Mouse (Mus musculus) heart, embryonic 14.5 days (tissue): ENCODE data around the gene Nap1l4. TPM values are rescaled to one million over a fixed set of nuclear protein-coding genes. Genes with fewer than 3 reads are reported as not detected.
"Not testable (repeated sequence)": the region's sequence is repeated elsewhere in the genome, so short reads cannot be mapped to it uniquely, and the experiment has no call there.

ENCODE experiments used
- ATAC-seq: fragments of 200-750 bp; cut with Nextera tagmentation; 2 replicates; pipeline ENCODE4 v1.8.0; 2017; ENCODE audit warnings: low read depth, moderate TSS enrichment; ENCODE audit not compliant: insufficient number of reproducible peaks, insufficient read depth, low FRiP score
- H3K27ac ChIP-seq, 2 experiments: fragments of 200-500 bp in 1 of 2; fragments of 300-500 bp in 1 of 2; sonication (generic) in 1 of 2; replicated peaks in 1 of 2; 2 replicates each; pipeline ENCODE4 v1.5.1; 2012 to 2014; ENCODE audit warnings: low read depth in 2 of 2, low read length in 2 of 2, control low read depth in 1 of 2, mild to moderate bottlenecking in 1 of 2, mixed read lengths in 1 of 2; ENCODE audit not compliant: control insufficient read depth in 1 of 2, insufficient read depth in 1 of 2
- H3K27me3 ChIP-seq: fragments of 300-500 bp; sonication (generic); 2 replicates; pipeline ENCODE4 v1.6.1; 2014; ENCODE audit warnings: mild to moderate bottlenecking, low read length, control low read depth; ENCODE audit not compliant: control insufficient read depth, insufficient read depth
- H3K36me3 ChIP-seq: fragments of 300-500 bp; sonication (generic); 2 replicates; pipeline ENCODE4 v1.6.1; 2014; ENCODE audit warnings: mild to moderate bottlenecking, control low read depth, low read length, mixed read lengths; ENCODE audit not compliant: control insufficient read depth, insufficient read depth
- H3K4me1 ChIP-seq, 2 experiments: fragments of 200-500 bp in 1 of 2; fragments of 300-500 bp in 1 of 2; sonication (generic) in 1 of 2; 2 replicates each; pipeline ENCODE4 v1.6.1; 2012 to 2014; ENCODE audit warnings: low read length in 2 of 2, control low read depth in 1 of 2, mixed read lengths in 1 of 2; ENCODE audit not compliant: control insufficient read depth in 2 of 2, insufficient read depth in 2 of 2
- H3K4me2 ChIP-seq: fragments of 300-500 bp; sonication (generic); 2 replicates; pipeline ENCODE4 v1.6.1; 2014; ENCODE audit warnings: mild to moderate bottlenecking, low read length
- H3K4me3 ChIP-seq, 2 experiments: fragments of 200-500 bp in 1 of 2; fragments of 300-500 bp in 1 of 2; sonication (generic) in 1 of 2; 2 replicates each; pipeline ENCODE4 v1.5.1; 2012 to 2014; ENCODE audit warnings: low read length in 2 of 2, mild to moderate bottlenecking in 2 of 2, control low read depth in 1 of 2, low read depth in 1 of 2, moderate library complexity in 1 of 2; ENCODE audit not compliant: control insufficient read depth in 1 of 2, insufficient read depth in 1 of 2
- H3K9ac ChIP-seq: fragments of 300-500 bp; sonication (generic); 2 replicates; pipeline ENCODE4 v1.6.1; 2014; ENCODE audit warnings: mild to moderate bottlenecking, low read length
- H3K9me3 ChIP-seq: fragments of 300-500 bp; sonication (generic); 2 replicates; pipeline ENCODE4 v1.6.1; 2016; ENCODE audit warnings: low read length, control low read depth; ENCODE audit not compliant: control insufficient read depth
- WGBS: fragments of 180-500 bp; shearing (Covaris S2); extraction: QIAGEN DNeasy Blood & Tissue Kit; methylation state at CpG from one replicate; pipeline ENCODE4 v1.1.7; 2014; 5-methylcytosine and 5-hydroxymethylcytosine counted together
- polyA plus RNA-seq: library from polyadenylated mRNA; unstranded; fragments of >200 nt; fragmentation: Nextera tagmentation; extraction: Ambion mirVana; gene quantifications from 2 replicates; pipeline ENCODE4 v1.2.1, GENCODE M21; 2014

Gene Nap1l4
- polyA plus RNA-seq, 1 experiment from 2014 or later, result 114 TPM

GRCm38 (mm10) chr7:143546554-143546953 is 2.4 kb downstream of the Nap1l4 start:
- WGBS, result 58% methylated on average over 2 of the region's 2 CpGs
- Histone ChIP-seq H3K4me3 (no peak overlapping the region), H3K27me3 (no peaks in the 10 kb centered on the region), H3K4me1 (peaks cover 2 to 27% of the 10 kb centered on the region in 2 experiments; a peak in 3 of 4 replicates), H3K27ac (no peak overlapping the region), H3K4me2 (peak overlapping the region; percentile 64; the same call in 1 of the 2 replicates), H3K9ac (no peak overlapping the region), H3K36me3 (peaks cover 13% of the 10 kb centered on the region; the same call in 1 of the 2 replicates), H3K9me3 (no peaks in the 10 kb centered on the region)
- ATAC-seq, result no peak

- ATAC-seq, result no peak
These were observed 4.5 kb downstream of the Nap1l4 start for GRCm38 (mm10) chr7:143544368-143544767.

GRCm38 (mm10) chr7:143538671-143539070 is 10.2 kb downstream of the Nap1l4 start:
- WGBS, result 65% methylated on average over 1 of the region's 1 CpGs
- Histone ChIP-seq H3K4me1 (peaks cover 0 to 20% of the 10 kb centered on the region in 2 experiments; a peak in 2 of 4 replicates), H3K9ac (no peak overlapping the region), H3K4me3 (no peak overlapping the region), H3K9me3 (no peaks in the 10 kb centered on the region), H3K27me3 (no peaks in the 10 kb centered on the region), H3K4me2 (no peak overlapping the region), H3K27ac (no peak overlapping the region), H3K36me3 (peaks cover 72% of the 10 kb centered on the region)
- no peak for ATAC-seq

More at GRCm38 (mm10) chr7:143544368-143544767, 4.5 kb downstream of the Nap1l4 start:
- no peak overlapping the region for H3K4me3 ChIP-seq
- no peak overlapping the region for H3K9ac ChIP-seq
- no peak overlapping the region for H3K27ac ChIP-seq
- H3K9me3 ChIP-seq, result no peaks in the 10 kb centered on the region
- 99% methylated on average over 2 of the region's 2 CpGs for WGBS
- H3K4me2 ChIP-seq, result no peak overlapping the region
- no peaks in the 10 kb centered on the region for H3K27me3 ChIP-seq
- peaks cover 28% of the 10 kb centered on the region for H3K36me3 ChIP-seq
- H3K4me1 ChIP-seq, result peaks cover 0 to 37% of the 10 kb centered on the region in 2 experiments; a peak in 2 of 4 replicates

- H3K36me3 ChIP-seq, result peaks cover 77% of the 10 kb centered on the region
- not testable (repeated sequence) for H3K27ac ChIP-seq, H3K9me3 ChIP-seq, ATAC-seq, H3K9ac ChIP-seq, H3K4me3 ChIP-seq, H3K27me3 ChIP-seq, H3K4me2 ChIP-seq
- WGBS, result 80% methylated on average over 6 of the region's 6 CpGs
- H3K4me1 ChIP-seq, result peaks cover 0 to 18% of the 10 kb centered on the region in 2 experiments; a peak in 2 of 4 replicates
These were observed 10.7 kb downstream of the Nap1l4 start for GRCm38 (mm10) chr7:143538229-143538628.

GRCm38 (mm10) chr7:143536251-143536650 is 12.7 kb downstream of the Nap1l4 start:
- Histone ChIP-seq H3K36me3 (peaks cover 97% of the 10 kb centered on the region), H3K9ac (no peak overlapping the region), H3K9me3 (no peaks in the 10 kb centered on the region), H3K4me3 (no peak overlapping the region), H3K27me3 (no peaks in the 10 kb centered on the region), H3K4me2 (no peak overlapping the region), H3K4me1 (peaks cover 0 to 10% of the 10 kb centered on the region in 2 experiments; a peak in 2 of 4 replicates), H3K27ac (no peak overlapping the region)
- no peak for ATAC-seq
- WGBS, result 84% methylated on average over 3 of the region's 3 CpGs

GRCm38 (mm10) chr7:143533284-143533683 is 15.6 kb downstream of the Nap1l4 start:
- WGBS, result 61% methylated on average over 2 of the region's 2 CpGs
- no peak overlapping the region for H3K4me3 ChIP-seq
- H3K4me1 ChIP-seq, result no peaks in the 10 kb centered on the region
- no peaks in the 10 kb centered on the region for H3K9me3 ChIP-seq
- no peak overlapping the region for H3K4me2 ChIP-seq
- no peak overlapping the region for H3K27ac ChIP-seq
- H3K36me3 ChIP-seq, result peaks cover 100% of the 10 kb centered on the region
- ATAC-seq, result no peak
- no peak overlapping the region for H3K9ac ChIP-seq
- no peaks in the 10 kb centered on the region for H3K27me3 ChIP-seq

GRCm38 (mm10) chr7:143532410-143532809 is 16.5 kb downstream of the Nap1l4 start:
- Histone ChIP-seq H3K4me1 (no peaks in the 10 kb centered on the region), H3K27ac (no peak overlapping the region), H3K36me3 (peaks cover 100% of the 10 kb centered on the region), H3K27me3 (no peaks in the 10 kb centered on the region), H3K9me3 (no peaks in the 10 kb centered on the region), H3K4me2 (no peak overlapping the region), H3K4me3 (no peak overlapping the region), H3K9ac (no peak overlapping the region)
- ATAC-seq, result no peak
- 60% methylated on average over 1 of the region's 1 CpGs for WGBS

- no peak overlapping the region for H3K9ac ChIP-seq
- no peaks in the 10 kb centered on the region for H3K9me3 ChIP-seq
- no peak overlapping the region for H3K4me3 ChIP-seq
- H3K4me2 ChIP-seq, result no peak overlapping the region
- no peak for ATAC-seq
- peaks cover 100% of the 10 kb centered on the region for H3K36me3 ChIP-seq
- H3K27ac ChIP-seq, result no peak overlapping the region
- no peaks in the 10 kb centered on the region for H3K4me1 ChIP-seq
- no peaks in the 10 kb centered on the region for H3K27me3 ChIP-seq
- WGBS, result 53% methylated on average over 4 of the region's 4 CpGs
These were observed 29.6 kb downstream of the Nap1l4 start for GRCm38 (mm10) chr7:143519333-143519732.
